Mouse (Mus musculus): ENCODE measurements around the gene Hist1h4m.
A peak's percentile ranks its signal among the peaks of the same experiment; 100 is the strongest.
"Not testable (repeated sequence)": the region's sequence is repeated elsewhere in the genome, so short reads cannot be mapped to it uniquely, and the experiment has no call there.

Hist1h4m gene

GRCm38 (mm10) chr13:21811539-21811938 lies at the start of gene Hist1h4m:
Gene Hist1h4m (plus strand): TSS chr13:21811746.
- peak; percentile 14 to 28 for DNase-seq (ENCODE audit: low read depth in 2 of 2, low spot score in 2 of 2)

- DNase-seq (ENCODE audit: low read depth in 2 of 2, low spot score in 2 of 2): peak; percentile 56 to 73
Measured at GRCm38 (mm10) chr13:21778814-21779766, 32.5 kb upstream of the Hist1h4m start.

GRCm38 (mm10) chr13:21779767-21780731 lies 31.5 kb upstream of the Hist1h4m start, which contains the start of gene Hist1h1b:
Gene Hist1h1b (minus strand): TSS chr13:21780625.
- peak; percentile 14 for DNase-seq (ENCODE audit: low read depth in 2 of 2, low spot score in 2 of 2)

GRCm38 (mm10) chr13:21781021-21781555 lies 30.5 kb upstream of the Hist1h4m start:
- no peak for DNase-seq (ENCODE audit: low read depth in 2 of 2, low spot score in 2 of 2)

- no peak for DNase-seq (ENCODE audit: low read depth in 2 of 2, low spot score in 2 of 2)
Measured at GRCm38 (mm10) chr13:21781639-21782038, 29.9 kb upstream of the Hist1h4m start.

GRCm38 (mm10) chr13:21782361-21783254 lies 28.9 kb upstream of the Hist1h4m start:
- peak in 1 of 2 experiments; percentile 11 for DNase-seq (ENCODE audit: low read depth in 2 of 2, low spot score in 2 of 2)

- DNase-seq (ENCODE audit: low read depth in 2 of 2, low spot score in 2 of 2): peak; percentile 45 to 63
Measured at GRCm38 (mm10) chr13:21783255-21783617, 28.3 kb upstream of the Hist1h4m start, which contains the start of gene Hist1h3i. Gene Hist1h3i (minus strand): TSS chr13:21783370.

- peak; percentile 6 to 49 for DNase-seq (ENCODE audit: low read depth in 2 of 2, low spot score in 2 of 2)
Measured at GRCm38 (mm10) chr13:21783734-21784161, 27.8 kb upstream of the Hist1h4m start.

GRCm38 (mm10) chr13:21784311-21784710 lies 27.2 kb upstream of the Hist1h4m start:
- no peak for DNase-seq (ENCODE audit: low read depth in 2 of 2, low spot score in 2 of 2)

GRCm38 (mm10) chr13:21786189-21786898 lies 25.2 kb upstream of the Hist1h4m start:
- no peak for DNase-seq (ENCODE audit: low read depth in 2 of 2, low spot score in 2 of 2)

- DNase-seq (ENCODE audit: low read depth in 2 of 2, low spot score in 2 of 2): peak; percentile 73 to 78
Measured at GRCm38 (mm10) chr13:21786899-21787629, 24.5 kb upstream of the Hist1h4m start, which contains the start of the genes Hist1h2an and Hist1h2bp. Gene Hist1h2an (minus strand): TSS chr13:21787218. Gene Hist1h2bp (plus strand): TSS chr13:21787461.

GRCm38 (mm10) chr13:21787760-21788593 lies 23.6 kb upstream of the Hist1h4m start:
- DNase-seq (ENCODE audit: low read depth in 2 of 2, low spot score in 2 of 2): no peak

GRCm38 (mm10) chr13:21789925-21790324 lies 21.6 kb upstream of the Hist1h4m start:
- DNase-seq (ENCODE audit: low read depth in 2 of 2, low spot score in 2 of 2): no peak

- DNase-seq (ENCODE audit: low read depth in 2 of 2, low spot score in 2 of 2): no peak
Measured at GRCm38 (mm10) chr13:21790601-21791283, 20.8 kb upstream of the Hist1h4m start.

- no peak for DNase-seq (ENCODE audit: low read depth in 2 of 2, low spot score in 2 of 2)
Measured at GRCm38 (mm10) chr13:21795584-21795983, 16.0 kb upstream of the Hist1h4m start.

- DNase-seq (ENCODE audit: low read depth in 2 of 2, low spot score in 2 of 2): not testable (repeated sequence)
Measured at GRCm38 (mm10) chr13:21797163-21797562, 14.4 kb upstream of the Hist1h4m start.

- DNase-seq (ENCODE audit: low read depth in 2 of 2, low spot score in 2 of 2): not testable (repeated sequence)
Measured at GRCm38 (mm10) chr13:21803058-21803457, 8.5 kb upstream of the Hist1h4m start.

Measured in CD8-positive naive resting alpha-beta T cell, adult 2 months (primary cell).